Mouse (Mus musculus) heart, embryonic 16.5 days (tissue): ENCODE measurements around the gene Tomm20l. TPM values are rescaled to one million over a fixed set of nuclear protein-coding genes. Genes with fewer than 3 reads are reported as not detected.

Experiments used
- polyA plus RNA-seq: library from polyadenylated mRNA; unstranded; fragments of >200 nt; fragmentation: Nextera tagmentation; extraction: Ambion mirVana; gene quantifications from 2 replicates; pipeline ENCODE4 v1.2.1, GENCODE M21; 2015

Tomm20l gene
- polyA plus RNA-seq, 1 experiment from 2014 or later = not detected

Other genes starting within 250 kb of the Tomm20l start
- 184 and 186 TPM in 2 replicates for gene Actr10, start 173.6 kb upstream of the Tomm20l start, polyA plus RNA-seq
- gene Psma3, start 136.8 kb upstream of the Tomm20l start, polyA plus RNA-seq = 433 and 454 TPM in 2 replicates
- 27.9 and 29.3 TPM in 2 replicates for gene Arid4a, start 95.4 kb upstream of the Tomm20l start, polyA plus RNA-seq
- gene Timm9, start 25.3 kb downstream of the Tomm20l start, polyA plus RNA-seq = 98.9 and 108 TPM in 2 replicates
- gene 2700049A03Rik, start 25.4 kb downstream of the Tomm20l start, polyA plus RNA-seq = 9.1 and 9.2 TPM in 2 replicates
- 6.3 and 6.5 TPM in 2 replicates for gene Dact1, start 198.5 kb downstream of the Tomm20l start, polyA plus RNA-seq